Mouse (Mus musculus): ENCODE results near the gene Pfkl.
"Not testable (repeated sequence)": the region's sequence is repeated elsewhere in the genome, so short reads cannot be mapped to it uniquely, and the experiment has no call there.

Pfkl gene

GRCm38 (mm10) chr10:77969973-77970325 lies 39.9 kb downstream of the Pfkl start:
- no peak for DNase-seq

GRCm38 (mm10) chr10:77969274-77969972 lies 40.5 kb downstream of the Pfkl start:
- DNase-seq = peak; percentile 81 to 83

- DNase-seq = no peak
These were observed 45.9 kb downstream of the Pfkl start for GRCm38 (mm10) chr10:77963971-77964370.

- DNase-seq = no peak
These were observed 47.2 kb downstream of the Pfkl start for GRCm38 (mm10) chr10:77962725-77963124.

- not testable (repeated sequence) for DNase-seq
These were observed 59.4 kb downstream of the Pfkl start for GRCm38 (mm10) chr10:77950468-77950867.

- no peak for DNase-seq
These were observed 70.2 kb downstream of the Pfkl start for GRCm38 (mm10) chr10:77939685-77940084.

Data from cerebellum, postnatal 10 days (tissue).